Mouse (Mus musculus) neural tube, embryonic 12.5 days (tissue): Measurements from ENCODE around the gene Kdm6b. TPM values are rescaled to one million over a fixed set of nuclear protein-coding genes. Genes with fewer than 3 reads are reported as not detected.

ENCODE experiments used
- ATAC-seq: fragments of 200-750 bp; cut with Nextera tagmentation; 2 replicates; pipeline ENCODE4 v1.8.0; 2017; ENCODE audit warnings: low read depth, mild to moderate bottlenecking, moderate TSS enrichment, moderate library complexity; ENCODE audit not compliant: low FRiP score
- H3K27ac ChIP-seq: fragments of 300-500 bp; sonication (generic); 2 replicates; pipeline ENCODE4 v1.5.1; 2016
- H3K27me3 ChIP-seq: fragments of 300-500 bp; sonication (generic); replicated peaks from 2 replicates; pipeline ENCODE4 v1.6.1; 2016; ENCODE audit warnings: mild to moderate bottlenecking
- H3K36me3 ChIP-seq: fragments of 300-500 bp; sonication (generic); 2 replicates; pipeline ENCODE4 v1.6.1; 2016; ENCODE audit warnings: mild to moderate bottlenecking
- H3K4me1 ChIP-seq: fragments of 300-500 bp; sonication (generic); 2 replicates; pipeline ENCODE4 v1.6.1; 2016
- H3K4me2 ChIP-seq: fragments of 300-500 bp; sonication (generic); replicated peaks from 2 replicates; pipeline ENCODE4 v1.6.1; 2016; ENCODE audit warnings: mild to moderate bottlenecking
- H3K4me3 ChIP-seq: fragments of 300-500 bp; sonication (generic); 2 replicates; pipeline ENCODE4 v1.5.1; 2016
- H3K9ac ChIP-seq: fragments of 300-500 bp; sonication (generic); 2 replicates; pipeline ENCODE4 v1.6.1; 2016; ENCODE audit warnings: mild to moderate bottlenecking
- H3K9me3 ChIP-seq: fragments of 300-500 bp; sonication (generic); 2 replicates; pipeline ENCODE4 v1.6.1; 2016; ENCODE audit warnings: mild to moderate bottlenecking
- WGBS: fragments of 180-500 bp; shearing (Covaris S2); methylation state at CpG from one replicate; pipeline ENCODE4 v1.1.7; 2016; 5-methylcytosine and 5-hydroxymethylcytosine counted together
- polyA plus RNA-seq: library from polyadenylated mRNA; unstranded; fragments of >200 nt; fragmentation: Nextera tagmentation; extraction: Ambion mirVana; gene quantifications from 2 replicates; pipeline ENCODE4 v1.2.1, GENCODE M21; 2016

Gene Kdm6b
- polyA plus RNA-seq, 1 experiment from 2014 or later = 48.6 TPM

- H3K9ac ChIP-seq = peak overlapping the region; percentile 99
- H3K36me3 ChIP-seq = peaks cover 26% of the 10 kb centered on the region
- WGBS = 1% methylated on average over 26 of the region's 26 CpGs
- peaks cover 47% of the 10 kb centered on the region for H3K4me1 ChIP-seq
- peak; percentile 84 for ATAC-seq
- H3K27me3 ChIP-seq = no peaks in the 10 kb centered on the region
- no peaks in the 10 kb centered on the region for H3K9me3 ChIP-seq
- H3K4me2 ChIP-seq = peak overlapping the region; percentile 90
- peak overlapping the region; percentile 99 for H3K4me3 ChIP-seq
- peak overlapping the region; percentile 99 for H3K27ac ChIP-seq
Measured at GRCm38 (mm10) chr11:69366157-69366854, 47.2 kb downstream of the Kdm6b start.

GRCm38 (mm10) chr11:69365722-69366121 lies 47.8 kb downstream of the Kdm6b start:
- Histone ChIP-seq H3K9me3 (no peaks in the 10 kb centered on the region), H3K9ac (peak overlapping the region; percentile 70), H3K4me2 (peak overlapping the region; percentile 90), H3K4me3 (peak overlapping the region; percentile 99), H3K36me3 (peaks cover 32% of the 10 kb centered on the region), H3K27ac (peak overlapping the region; percentile 95), H3K4me1 (peaks cover 42% of the 10 kb centered on the region), H3K27me3 (no peaks in the 10 kb centered on the region)
- no peak for ATAC-seq
- 30% methylated on average over 6 of the region's 6 CpGs for WGBS

GRCm38 (mm10) chr11:69364910-69365309 lies 48.6 kb downstream of the Kdm6b start:
- peaks cover 39% of the 10 kb centered on the region for H3K4me1 ChIP-seq
- H3K27ac ChIP-seq = peak overlapping the region; percentile 95
- peak; percentile 49 for ATAC-seq
- H3K27me3 ChIP-seq = no peaks in the 10 kb centered on the region
- H3K9ac ChIP-seq = 0 out of 2 replicates have a peak overlapping the region, but pooled peaks have one; percentile 70
- peak overlapping the region; percentile 99 for H3K4me3 ChIP-seq
- H3K4me2 ChIP-seq = peak overlapping the region; percentile 90
- WGBS = under 1% methylated on average over 6 of the region's 6 CpGs
- H3K9me3 ChIP-seq = no peaks in the 10 kb centered on the region
- peaks cover 40% of the 10 kb centered on the region for H3K36me3 ChIP-seq

- Histone ChIP-seq H3K9me3 (no peaks in the 10 kb centered on the region), H3K27me3 (no peaks in the 10 kb centered on the region), H3K36me3 (peaks cover 46% of the 10 kb centered on the region), H3K9ac (no peak overlapping the region), H3K4me1 (peaks cover 37% of the 10 kb centered on the region), H3K4me3 (no peak overlapping the region), H3K4me2 (peak overlapping the region; percentile 90), H3K27ac (no peak overlapping the region)
- WGBS = 61% methylated on average over 8 of the region's 8 CpGs
- ATAC-seq = no peak
Measured at GRCm38 (mm10) chr11:69364376-69364775, 49.1 kb downstream of the Kdm6b start.

GRCm38 (mm10) chr11:69362479-69362878 lies 51.0 kb downstream of the Kdm6b start:
- Histone ChIP-seq H3K4me1 (peaks cover 29% of the 10 kb centered on the region), H3K36me3 (peaks cover 64% of the 10 kb centered on the region), H3K27ac (no peak overlapping the region), H3K4me2 (no peak overlapping the region), H3K27me3 (no peaks in the 10 kb centered on the region), H3K4me3 (no peak overlapping the region), H3K9me3 (no peaks in the 10 kb centered on the region), H3K9ac (no peak overlapping the region)
- no peak for ATAC-seq
- 90% methylated on average over 2 of the region's 2 CpGs for WGBS

- Histone ChIP-seq H3K27me3 (no peaks in the 10 kb centered on the region), H3K9me3 (no peaks in the 10 kb centered on the region), H3K4me3 (no peak overlapping the region), H3K36me3 (peaks cover 69% of the 10 kb centered on the region), H3K4me1 (peaks cover 27% of the 10 kb centered on the region), H3K27ac (no peak overlapping the region), H3K9ac (no peak overlapping the region), H3K4me2 (no peak overlapping the region)
- ATAC-seq = no peak
- 62% methylated on average over 7 of the region's 7 CpGs for WGBS
Measured at GRCm38 (mm10) chr11:69362021-69362420, 51.5 kb downstream of the Kdm6b start.

GRCm38 (mm10) chr11:69357690-69358089 lies 55.8 kb downstream of the Kdm6b start:
- Histone ChIP-seq H3K27me3 (no peaks in the 10 kb centered on the region), H3K27ac (no peak overlapping the region), H3K9ac (no peak overlapping the region), H3K4me1 (peaks cover 2% of the 10 kb centered on the region; the same call in 1 of the 2 replicates), H3K36me3 (peaks cover 97% of the 10 kb centered on the region), H3K9me3 (no peaks in the 10 kb centered on the region), H3K4me2 (no peak overlapping the region), H3K4me3 (no peak overlapping the region)
- no peak for ATAC-seq
- 91% methylated on average over 12 of the region's 12 CpGs for WGBS

- no peaks in the 10 kb centered on the region for H3K4me1 ChIP-seq
- no peaks in the 10 kb centered on the region for H3K9me3 ChIP-seq
- H3K4me2 ChIP-seq = no peak overlapping the region
- H3K27ac ChIP-seq = no peak overlapping the region
- peaks cover 99% of the 10 kb centered on the region for H3K36me3 ChIP-seq
- no peak overlapping the region for H3K4me3 ChIP-seq
- 88% methylated on average over 5 of the region's 5 CpGs for WGBS
- ATAC-seq = no peak
- H3K27me3 ChIP-seq = no peaks in the 10 kb centered on the region
- H3K9ac ChIP-seq = no peak overlapping the region
Measured at GRCm38 (mm10) chr11:69356544-69356943, 56.9 kb downstream of the Kdm6b start.

Other genes with a start within 250 kb of the Kdm6b start
- gene Alox8, start 215.8 kb downstream of the Kdm6b start, polyA plus RNA-seq = 0.09 TPM in 1 of 2 replicates, not detected in the other
- gene Gucy2e, start 176.6 kb downstream of the Kdm6b start, polyA plus RNA-seq = 0.10 and 0.17 TPM in 2 replicates
- gene Cntrob, start 89.9 kb downstream of the Kdm6b start, polyA plus RNA-seq = 32.1 and 32.6 TPM in 2 replicates
- gene Trappc1, start 89.7 kb downstream of the Kdm6b start, polyA plus RNA-seq = 179 and 194 TPM in 2 replicates
- 5.6 and 5.8 TPM in 2 replicates for gene Kcnab3, start 87.4 kb downstream of the Kdm6b start, polyA plus RNA-seq
- 51.3 and 58.6 TPM in 2 replicates for gene Rnf227, start 73.2 kb downstream of the Kdm6b start, polyA plus RNA-seq
- 87.1 and 93.0 TPM in 2 replicates for gene Chd3, start 44.3 kb downstream of the Kdm6b start, polyA plus RNA-seq
- 105 and 111 TPM in 2 replicates for gene Naa38, start 18.2 kb downstream of the Kdm6b start, polyA plus RNA-seq
- gene Cyb5d1, start 18.0 kb downstream of the Kdm6b start, polyA plus RNA-seq = 48.5 and 49.9 TPM in 2 replicates
- gene Tmem88, start 15.4 kb downstream of the Kdm6b start, polyA plus RNA-seq = 13.7 TPM in 2 replicates
- 1.6 and 1.9 TPM in 2 replicates for gene Dnah2, start 135.4 kb upstream of the Kdm6b start, polyA plus RNA-seq
- gene Efnb3, start 146.5 kb upstream of the Kdm6b start, polyA plus RNA-seq = 54.4 and 57.4 TPM in 2 replicates
- 32.2 and 32.4 TPM in 2 replicates for gene Wrap53, start 166.6 kb upstream of the Kdm6b start, polyA plus RNA-seq
- gene Trp53, start 166.7 kb upstream of the Kdm6b start, polyA plus RNA-seq = 116 and 120 TPM in 2 replicates
- 8.4 and 10.8 TPM in 2 replicates for gene Atp1b2, start 192.3 kb upstream of the Kdm6b start, polyA plus RNA-seq
- not detected in 2 replicates for gene Shbg, start 204.2 kb upstream of the Kdm6b start, polyA plus RNA-seq
- 22.0 and 23.3 TPM in 2 replicates for gene Sat2, start 208.3 kb upstream of the Kdm6b start, polyA plus RNA-seq
- 55.8 and 71.5 TPM in 2 replicates for gene Fxr2, start 219.3 kb upstream of the Kdm6b start, polyA plus RNA-seq
- gene Sox15, start 241.6 kb upstream of the Kdm6b start, polyA plus RNA-seq = 0.30 TPM in 1 of 2 replicates, not detected in the other
- gene Mpdu1, start 249.0 kb upstream of the Kdm6b start, polyA plus RNA-seq = 81.4 and 82.6 TPM in 2 replicates